Mouse (Mus musculus) urinary bladder, postnatal 36 days (tissue): ENCODE results near the gene Casr.

Source experiments
- DNase-seq, 2 experiments: peaks; one replicate each; pipeline ENCODE4 v3.0.0; 2022; ENCODE audit warnings: low spot score in 2 of 2, mixed read lengths in 1 of 2

The Casr gene

DNA sequence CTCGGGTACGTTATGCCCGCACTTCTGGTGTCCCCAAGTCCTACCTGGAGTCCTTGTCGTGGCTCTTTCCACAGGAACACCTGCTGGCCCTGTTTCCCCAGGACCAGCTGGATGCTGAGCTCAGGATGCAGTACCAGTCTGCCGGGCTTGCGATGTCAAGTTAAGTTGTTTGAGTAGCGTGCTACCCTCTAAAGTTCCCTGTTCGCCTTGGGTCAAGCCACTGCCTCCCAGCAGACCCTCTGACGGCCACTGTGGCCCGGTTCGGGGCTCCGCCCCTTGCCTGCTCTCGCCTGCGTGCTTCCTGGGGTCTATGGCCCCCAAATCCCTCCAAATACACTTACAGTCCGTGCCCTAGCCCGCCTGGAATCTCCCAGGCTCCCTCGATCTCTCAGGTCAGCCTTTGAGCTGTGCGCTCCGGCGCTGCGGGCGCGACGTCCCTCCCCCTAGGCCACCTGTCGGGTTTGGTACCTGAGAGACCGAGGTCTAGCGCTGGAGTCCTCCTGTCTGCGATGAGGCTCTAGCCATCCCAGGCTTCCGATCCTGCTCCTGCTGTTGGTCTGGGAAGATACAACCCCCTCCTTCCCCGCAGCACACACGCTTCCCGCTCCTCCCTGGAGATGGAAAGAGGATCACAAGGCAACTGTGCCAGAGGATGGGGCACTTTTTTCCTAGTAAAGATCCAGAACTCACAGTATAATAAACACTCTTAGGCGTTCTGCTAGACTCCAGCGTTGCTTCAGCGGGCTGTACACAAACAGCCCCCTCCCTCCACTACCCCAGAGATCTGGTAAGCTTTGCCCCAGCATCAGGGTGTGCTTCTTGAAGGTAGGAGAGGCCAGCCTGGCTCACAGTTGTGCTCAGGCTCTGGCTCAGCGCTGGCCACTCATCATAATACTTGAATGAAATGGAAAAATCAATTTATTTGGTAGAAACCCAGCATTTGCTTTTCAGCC lies at the start of gene Casr:
TSS of gene Casr (minus strand) at position 756 of the 953 bp plus-strand sequence.
- DNase-seq: no peak

DNA sequence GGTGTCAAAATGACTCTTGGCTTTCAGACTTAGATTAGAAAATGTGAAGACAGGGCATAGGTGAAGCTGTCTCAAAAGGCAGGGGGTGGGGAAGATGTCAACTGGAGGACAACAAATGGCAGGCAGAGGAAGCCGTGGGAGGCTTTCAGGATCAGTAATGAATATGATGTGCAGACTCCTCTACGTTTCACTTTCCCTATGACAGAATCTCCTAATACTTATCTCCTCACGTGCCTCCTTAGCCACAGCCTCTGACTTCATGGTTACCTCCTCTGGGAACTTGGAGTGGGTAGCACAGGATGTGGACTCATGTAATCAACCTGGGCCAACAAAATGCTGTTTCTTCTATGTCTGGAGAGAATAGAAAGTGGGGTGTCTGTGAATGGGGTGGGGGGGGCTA lies 40.7 kb upstream of the Casr start:
- no peak for DNase-seq

DNA sequence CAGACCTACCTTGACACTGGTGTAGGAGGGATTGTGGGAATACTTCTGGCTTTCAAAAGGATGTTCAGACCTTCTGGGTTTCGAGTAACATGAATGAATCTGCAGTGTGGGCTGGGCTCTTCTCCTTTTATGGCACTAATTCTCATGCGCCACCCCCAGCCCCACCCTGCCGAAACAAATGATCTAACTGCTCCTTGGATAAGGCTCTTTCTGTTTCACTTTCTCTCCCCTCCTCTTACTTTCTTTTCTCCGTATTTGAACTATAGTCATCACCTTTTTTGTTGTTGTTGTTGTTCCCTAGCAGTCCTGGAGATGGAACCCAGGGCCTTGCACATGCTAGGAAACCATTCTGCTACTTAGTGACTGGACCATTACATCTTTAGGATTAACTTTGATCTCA lies 36.3 kb upstream of the Casr start:
- no peak for DNase-seq

GRCm38 (mm10) chr16:36596671-36597410 lies 34.9 kb upstream of the Casr start:
- no peak for DNase-seq

DNA sequence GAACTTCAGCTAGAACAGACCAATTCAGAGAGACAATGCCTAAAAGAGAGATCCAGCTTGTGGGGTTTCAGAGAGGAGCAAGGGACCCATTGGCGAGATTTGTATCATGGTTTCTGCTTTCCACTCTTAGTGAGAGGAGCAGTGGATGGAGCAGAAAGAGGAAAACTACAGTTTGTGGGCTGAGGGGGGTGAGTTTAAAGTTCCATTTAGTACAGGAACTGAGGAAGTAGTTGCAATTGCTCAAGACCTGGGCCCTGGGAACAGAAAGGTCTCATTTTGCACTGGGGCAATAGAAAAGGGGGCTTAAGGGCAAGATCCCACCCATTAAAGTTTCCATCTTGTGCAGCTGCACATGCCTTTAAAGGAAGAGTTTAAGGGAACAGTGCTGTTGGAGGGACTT lies 28.0 kb upstream of the Casr start:
- DNase-seq: no peak

- DNase-seq: no peak
Measured at GRCm38 (mm10) chr16:36587971-36588370, 26.0 kb upstream of the Casr start.

DNA sequence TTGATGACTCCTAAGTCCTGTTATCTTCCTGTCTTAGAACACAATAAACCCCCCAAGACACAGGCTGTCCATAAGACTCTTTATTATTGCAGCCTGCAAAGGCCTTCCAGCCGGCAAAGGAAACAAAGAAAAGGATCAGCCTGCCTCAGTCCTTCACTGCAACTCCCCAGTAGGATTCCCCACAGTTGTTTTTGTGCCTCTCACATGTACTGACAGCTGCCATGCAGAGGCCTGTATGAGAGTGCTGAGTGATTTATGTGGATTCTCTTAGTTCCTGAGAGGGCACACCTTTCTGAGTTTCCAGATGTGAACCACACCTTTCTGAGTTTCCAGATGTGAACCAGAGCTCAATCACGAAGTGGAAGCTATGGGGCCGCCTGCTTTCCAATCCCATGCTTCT lies 20.1 kb upstream of the Casr start:
- DNase-seq: no peak

GRCm38 (mm10) chr16:36571942-36572341 lies 10.0 kb upstream of the Casr start:
- peak; percentile 16 to 17 for DNase-seq

DNA sequence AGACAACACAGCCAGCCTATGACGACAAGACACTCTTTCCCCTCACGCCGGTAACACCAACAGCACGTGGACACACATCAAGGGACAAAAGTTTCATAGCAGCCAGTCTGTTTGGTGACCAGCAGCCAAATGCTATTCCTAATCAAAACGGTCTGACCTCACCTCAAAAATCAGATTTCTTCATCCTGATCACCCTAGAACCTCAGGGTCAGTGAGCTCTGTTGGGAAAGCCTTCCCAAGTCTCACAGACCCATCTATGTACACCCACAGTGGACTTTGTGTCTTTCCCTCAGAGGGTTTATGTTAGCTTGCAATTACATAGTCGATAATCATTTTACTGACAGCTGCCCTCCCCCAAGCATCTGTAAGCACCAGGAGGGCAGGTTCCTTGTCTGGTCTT lies 2.4 kb downstream of the Casr start:
- no peak for DNase-seq

GRCm38 (mm10) chr16:36555672-36556165 lies 6.2 kb downstream of the Casr start:
- DNase-seq: no peak

- no peak for DNase-seq
Measured at GRCm38 (mm10) chr16:36553624-36554023, 8.3 kb downstream of the Casr start.

GRCm38 (mm10) chr16:36545333-36545732 lies 16.6 kb downstream of the Casr start:
- no peak for DNase-seq

- DNase-seq: no peak
Measured at GRCm38 (mm10) chr16:36543091-36543490, 18.9 kb downstream of the Casr start.

DNA sequence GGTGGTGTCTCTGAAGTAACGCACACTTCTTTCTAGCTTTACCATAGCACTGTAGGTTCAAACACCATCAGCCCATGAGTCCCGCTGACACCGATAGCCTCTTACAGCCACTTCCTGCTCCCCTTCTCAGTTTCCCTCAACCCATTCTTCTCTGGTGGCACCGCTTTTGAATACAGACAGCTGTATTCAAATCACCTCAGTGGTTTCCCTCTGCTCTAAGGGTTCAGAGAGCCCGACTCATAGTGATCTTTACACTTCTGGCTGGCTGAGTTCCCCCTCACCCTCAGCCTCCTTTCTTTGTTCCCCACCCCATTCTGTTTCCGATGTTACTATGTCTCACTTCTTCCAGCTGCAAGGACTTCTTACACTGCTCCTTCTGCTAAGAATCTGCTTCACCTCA lies 21.1 kb downstream of the Casr start:
- no peak for DNase-seq

DNA sequence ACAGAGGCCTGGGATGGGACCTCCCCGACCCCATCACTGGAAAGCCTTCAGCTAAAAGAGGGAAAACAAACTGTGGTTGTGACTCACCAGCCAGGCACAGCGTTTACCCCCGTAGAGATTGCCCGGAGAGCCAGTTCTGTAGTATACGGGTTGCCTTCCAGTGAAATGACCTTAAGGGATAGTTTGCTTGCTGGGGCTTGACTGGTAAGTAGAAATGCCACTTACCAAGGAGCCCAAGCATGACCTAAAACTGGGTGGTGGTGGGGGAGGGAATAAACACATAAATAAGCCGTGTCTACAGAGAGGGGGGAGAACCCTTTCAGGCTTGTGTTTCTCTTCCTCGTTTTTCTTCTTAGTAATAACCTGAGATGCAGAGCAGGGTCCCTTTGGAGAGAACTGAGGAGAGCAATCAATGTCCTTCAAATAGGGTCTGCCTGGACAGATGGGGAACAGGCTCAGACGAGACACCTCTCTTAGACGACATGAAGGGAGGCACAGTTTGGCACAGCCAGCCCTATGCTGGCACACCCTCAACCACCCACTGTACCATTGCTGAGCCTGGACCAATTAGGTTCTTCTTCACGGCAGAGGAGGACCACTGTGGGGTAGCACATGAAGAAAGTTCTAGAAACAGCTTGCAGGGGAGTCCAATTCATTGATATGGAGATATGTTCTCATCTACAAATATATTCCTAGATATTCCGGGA lies 28.8 kb downstream of the Casr start:
- DNase-seq: peak; percentile 19 to 25

DNA sequence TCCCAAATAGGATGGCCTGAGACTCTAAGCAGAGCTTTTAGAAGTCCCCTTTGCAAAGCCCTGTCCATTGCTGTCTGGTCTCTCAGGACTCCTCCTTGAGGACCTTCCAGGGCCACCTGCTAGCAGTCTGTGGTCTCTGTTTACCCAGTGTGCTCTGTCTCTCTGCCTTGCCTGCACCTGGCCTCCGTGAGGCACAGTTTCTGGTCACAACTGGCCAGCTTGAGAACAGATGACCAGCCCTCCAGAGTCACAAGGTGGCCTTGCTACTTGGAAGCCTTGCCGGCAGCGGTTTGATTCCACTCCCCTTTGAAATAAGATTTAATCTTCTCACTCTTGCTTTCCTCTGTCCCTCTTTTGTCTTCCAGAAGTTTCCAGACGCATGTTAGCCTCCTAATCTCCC lies 29.9 kb downstream of the Casr start:
- no peak for DNase-seq

DNA sequence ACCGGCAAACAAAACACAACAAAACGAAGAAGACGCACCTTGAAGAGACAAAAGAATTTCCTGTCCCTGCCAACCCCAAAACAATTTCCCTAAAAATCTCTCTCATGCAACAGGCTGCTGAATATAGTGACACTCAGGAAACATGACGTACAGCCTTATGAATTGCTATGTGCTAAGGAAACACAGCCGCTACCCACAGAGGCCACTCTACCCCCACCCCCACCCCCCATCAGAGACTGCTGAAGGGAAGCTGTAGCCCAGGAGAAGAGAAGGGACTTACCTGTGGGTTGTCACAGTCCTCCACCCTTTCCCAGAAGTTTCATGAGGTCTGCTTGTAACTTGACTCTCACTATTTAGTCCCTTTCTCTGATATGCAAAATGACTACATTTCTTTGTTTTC lies 30.3 kb downstream of the Casr start:
- no peak for DNase-seq

DNA sequence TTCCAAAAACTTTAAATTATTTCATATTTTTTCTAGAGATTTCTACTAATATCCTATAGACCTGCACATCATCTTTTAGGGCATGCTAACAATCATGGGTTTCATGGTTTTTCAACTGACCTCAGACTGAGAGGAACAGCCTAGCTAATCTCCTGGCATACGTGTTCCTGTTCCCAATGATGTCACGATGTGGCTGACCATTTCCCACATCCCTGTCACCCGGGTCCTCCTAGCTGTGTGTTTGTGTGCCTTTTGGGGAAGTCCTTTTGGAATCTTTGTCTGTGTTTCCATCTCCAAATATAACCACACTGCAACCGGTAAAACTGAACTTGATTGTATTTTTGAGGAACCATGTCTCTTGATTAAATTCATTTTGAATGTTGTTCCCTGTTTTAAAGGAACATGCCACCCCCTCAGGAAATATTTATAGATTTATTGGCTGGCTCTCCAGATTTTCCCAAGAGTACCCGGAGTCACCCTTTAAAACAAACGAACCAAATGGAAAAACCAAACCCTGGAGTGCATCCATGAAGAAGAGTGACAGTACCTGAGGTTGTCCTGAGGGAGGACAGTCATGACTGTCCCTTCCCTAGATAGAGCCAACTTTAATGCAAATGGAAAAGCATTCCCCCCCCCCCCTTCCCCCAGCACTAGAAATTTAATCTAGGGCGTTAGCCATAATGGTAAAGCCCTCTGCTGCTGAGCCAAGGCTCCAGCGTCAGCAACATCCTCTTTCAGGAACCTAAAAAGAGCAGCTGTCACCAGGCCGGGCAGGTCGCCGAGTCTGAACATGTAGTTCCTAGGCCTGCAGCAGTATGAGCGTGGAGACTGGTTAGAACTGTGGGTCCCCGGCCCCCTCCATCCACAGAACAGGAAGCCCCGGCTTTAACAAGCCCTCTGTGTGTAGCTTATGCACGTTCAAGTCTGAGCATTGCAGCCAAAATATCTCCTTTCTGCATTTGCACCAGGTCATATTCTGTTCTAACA lies 31.1 kb downstream of the Casr start:
- DNase-seq: peak; percentile 7 to 21

- no peak for DNase-seq
Measured at GRCm38 (mm10) chr16:36528822-36529221, 33.1 kb downstream of the Casr start.

GRCm38 (mm10) chr16:36526596-36527282 lies 35.2 kb downstream of the Casr start:
- DNase-seq: no peak
